In genomic region chr11:61271612-61272011, GRCm38 (mm10) we compare ENCODE assay signal across 35 mouse cellular contexts.
"Had no signal": no experiment of that assay in that cellular context is flagged by ENCODE, and none has a peak within 500 bp of the region (broad histone marks: within the 10 kb centered on the region; RNA-seq: fewer than 3 reads in every experiment).

No protein-coding gene starts in this region.

- H3K27me3 ChIP-seq: heart, embryonic 12.5 days; heart, embryonic 13.5 days; heart, embryonic 15.5 days; hindbrain, embryonic 15.5 days; intestine, embryonic 15.5 days had no signal

- H3K27ac ChIP-seq: heart, embryonic 10.5 days; heart, embryonic 13.5 days; heart, embryonic 15.5 days; hindbrain, embryonic 10.5 days; hindbrain, embryonic 12.5 days; hindbrain, embryonic 13.5 days; hindbrain, embryonic 14.5 days; hindbrain, embryonic 15.5 days; hindbrain, postnatal 0 days; intestine, embryonic 15.5 days; kidney, embryonic 15.5 days; kidney, postnatal 0 days; layer of hippocampus, adult 2 months had no signal

- H3K9me3 ChIP-seq: heart, embryonic 10.5 days; heart, embryonic 12.5 days; heart, embryonic 13.5 days; heart, embryonic 15.5 days; hindbrain, embryonic 10.5 days; hindbrain, embryonic 12.5 days; hindbrain, embryonic 13.5 days; hindbrain, embryonic 15.5 days; intestine, embryonic 15.5 days; kidney, embryonic 15.5 days had no signal

- H3K4me1 ChIP-seq: heart, embryonic 10.5 days; heart, embryonic 12.5 days; intestine, embryonic 15.5 days; kidney, embryonic 15.5 days had no signal

- ATAC-seq: hindbrain, embryonic 16.5 days; hindbrain, postnatal 0 days; inflammation-experienced regulatory T-cells, adult 6 months; intestine, embryonic 15.5 days; intestine, embryonic 16.5 days; intestine, postnatal 0 days had no signal

- H3K4me3 ChIP-seq: heart, embryonic 10.5 days; heart, embryonic 12.5 days; heart, embryonic 13.5 days; heart, embryonic 15.5 days; hindbrain, embryonic 10.5 days; hindbrain, embryonic 12.5 days; hindbrain, embryonic 13.5 days; hindbrain, embryonic 15.5 days; intestine, embryonic 15.5 days; kidney, embryonic 15.5 days; layer of hippocampus, adult 2 months had no signal

- H3K9ac ChIP-seq: heart, embryonic 12.5 days; heart, embryonic 13.5 days; heart, embryonic 15.5 days; hindbrain, embryonic 12.5 days; hindbrain, embryonic 13.5 days; hindbrain, embryonic 14.5 days; hindbrain, embryonic 15.5 days; intestine, embryonic 15.5 days; kidney, embryonic 15.5 days had no signal

- H3K4me2 ChIP-seq: heart, embryonic 11.5 days; heart, embryonic 12.5 days; heart, embryonic 13.5 days; heart, embryonic 15.5 days; hindbrain, embryonic 12.5 days; hindbrain, embryonic 13.5 days; hindbrain, embryonic 14.5 days; hindbrain, embryonic 15.5 days; intestine, embryonic 15.5 days; kidney, embryonic 15.5 days had no signal

- H3K36me3 ChIP-seq: heart, embryonic 10.5 days; heart, embryonic 12.5 days; heart, embryonic 13.5 days; heart, embryonic 15.5 days; hindbrain, embryonic 10.5 days; hindbrain, embryonic 12.5 days; hindbrain, embryonic 13.5 days; hindbrain, embryonic 15.5 days; intestine, embryonic 15.5 days; kidney, embryonic 15.5 days had no signal

- DNase-seq: heart, postnatal 10 days; heart, postnatal 14 days; heart, postnatal 36 days; heart, postnatal 4 days; kidney, adult 11 months; kidney, adult 18-20 months; kidney, adult 2 months; kidney, adult 8-10 months; kidney, adult 9 months; kidney, postnatal 10 days; kidney, postnatal 14 days; kidney, postnatal 25 days; kidney, postnatal 36 days; kidney, postnatal 4 days; layer of hippocampus, adult 9-11 months; layer of hippocampus, postnatal 36 days had no signal
